Mouse (Mus musculus) limb, embryonic 14.5 days (tissue): ENCODE results near the gene Rrp12. TPM values are rescaled to one million over a fixed set of nuclear protein-coding genes. Genes with fewer than 3 reads are reported as not detected.
A peak's percentile ranks its signal among the peaks of the same experiment; 100 is the strongest.
"Not testable (repeated sequence)": the region's sequence is repeated elsewhere in the genome, so short reads cannot be mapped to it uniquely, and the experiment has no call there.

Experiments
- ATAC-seq: fragments of 200-750 bp; cut with Nextera tagmentation; 2 replicates; pipeline ENCODE4 v1.8.0; 2017; ENCODE audit warnings: low read depth, moderate number of reproducible peaks, moderate TSS enrichment; ENCODE audit not compliant: low FRiP score
- DNase-seq: peaks from one replicate; pipeline ENCODE4 v3.0.0-alpha.2; 2015; ENCODE audit warnings: low spot score
- H3K27ac ChIP-seq: fragments of 300-500 bp; sonication (generic); replicated peaks from 2 replicates; pipeline ENCODE4 v1.5.1; 2014; ENCODE audit warnings: low read depth, mild to moderate bottlenecking, low read length, moderate library complexity, mixed read lengths
- H3K27me3 ChIP-seq: fragments of 300-500 bp; sonication (generic); 2 replicates; pipeline ENCODE4 v1.6.1; 2014; ENCODE audit warnings: low read length, mixed read lengths; ENCODE audit not compliant: control insufficient read depth, insufficient read depth
- H3K36me3 ChIP-seq: fragments of 300-500 bp; sonication (generic); 2 replicates; pipeline ENCODE4 v1.6.1; 2014; ENCODE audit warnings: mild to moderate bottlenecking, low read length, moderate library complexity, mixed read lengths; ENCODE audit not compliant: control insufficient read depth, insufficient read depth
- H3K4me1 ChIP-seq: fragments of 300-500 bp; sonication (generic); 2 replicates; pipeline ENCODE4 v1.6.1; 2014; ENCODE audit warnings: antibody characterized with exemption, low read length, mixed read lengths; ENCODE audit not compliant: control insufficient read depth, insufficient read depth
- H3K4me2 ChIP-seq: fragments of 300-500 bp; sonication (generic); replicated peaks from 2 replicates; pipeline ENCODE4 v1.6.1; 2014; ENCODE audit warnings: low read depth, mild to moderate bottlenecking, low read length, moderate library complexity; ENCODE audit not compliant: severe bottlenecking
- H3K4me3 ChIP-seq: fragments of 300-500 bp; sonication (generic); replicated peaks from 2 replicates; pipeline ENCODE4 v1.5.1; 2014; ENCODE audit warnings: low read length
- H3K9ac ChIP-seq: fragments of 300-500 bp; sonication (generic); 2 replicates; pipeline ENCODE4 v1.6.1; 2014; ENCODE audit warnings: mild to moderate bottlenecking, low read depth, low read length, moderate library complexity; ENCODE audit not compliant: severe bottlenecking
- H3K9me3 ChIP-seq: fragments of 300-500 bp; sonication (generic); 2 replicates; pipeline ENCODE4 v1.6.1; 2016; ENCODE audit warnings: low read length; ENCODE audit not compliant: control insufficient read depth
- POLR2A ChIP-seq: fragments of 200-500 bp; IDR thresholded peaks from 2 replicates; pipeline ENCODE4 v1.8.0; 2012; ENCODE audit warnings: inconsistent platforms, mild to moderate bottlenecking, moderate library complexity, borderline replicate concordance; ENCODE audit not compliant: insufficient read depth, insufficient read length; ENCODE audit errors: extremely low read depth
- WGBS: fragments of 180-500 bp; shearing (Covaris S2); extraction: QIAGEN DNeasy Blood & Tissue Kit; methylation state at CpG from one replicate; pipeline ENCODE4 v1.1.7; 2014; 5-methylcytosine and 5-hydroxymethylcytosine counted together
- polyA plus RNA-seq, 2 experiments: library from polyadenylated mRNA; depleted of rRNA in 1 of 2; stranded (reverse) in 1 of 2; unstranded in 1 of 2; fragments of >200 nt; fragmentation: Nextera tagmentation in 1 of 2; extraction: Ambion mirVana in 1 of 2; gene quantifications; 2 replicates each; pipeline versions ENCODE4 v1.2.1 to v1.2.3; 2012 to 2014

The Rrp12 gene
- polyA plus RNA-seq, 2 experiments, result 13.2 to 13.9 TPM

DNA sequence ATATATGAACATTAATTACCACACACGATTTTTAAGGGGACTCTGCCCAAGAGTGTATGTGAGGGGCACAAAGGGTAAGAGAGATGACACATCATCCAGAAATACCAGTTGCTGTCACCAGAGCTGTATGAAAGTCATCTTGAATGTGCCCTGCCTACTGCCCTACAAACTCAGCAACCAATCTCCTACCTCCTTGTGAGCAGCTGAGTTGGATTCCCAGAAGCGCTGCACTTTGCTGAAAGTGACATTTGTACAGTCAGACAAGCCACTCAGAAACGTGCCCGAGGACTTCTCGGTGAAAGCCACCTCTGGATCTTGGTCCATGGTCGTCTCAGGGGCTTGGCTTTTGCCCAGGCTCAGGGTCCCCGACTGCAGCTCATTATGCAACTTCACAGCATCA lies 1.0 kb downstream of the Rrp12 start:
- Histone ChIP-seq H3K4me1 (peaks cover 7% of the 10 kb centered on the region; the same call in 1 of the 2 replicates), H3K27me3 (no peaks in the 10 kb centered on the region), H3K27ac (no peak overlapping the region), H3K9ac (peak overlapping the region; percentile 57), H3K4me2 (peak overlapping the region; percentile 72), H3K4me3 (peak overlapping the region; percentile 71), H3K9me3 (no peaks in the 10 kb centered on the region), H3K36me3 (peaks cover 13% of the 10 kb centered on the region)
- DNase-seq (no peak), ATAC-seq (no peak)
- 47% methylated on average over 7 of the region's 7 CpGs for WGBS
- TF ChIP-seq POLR2A, result no peak

DNA sequence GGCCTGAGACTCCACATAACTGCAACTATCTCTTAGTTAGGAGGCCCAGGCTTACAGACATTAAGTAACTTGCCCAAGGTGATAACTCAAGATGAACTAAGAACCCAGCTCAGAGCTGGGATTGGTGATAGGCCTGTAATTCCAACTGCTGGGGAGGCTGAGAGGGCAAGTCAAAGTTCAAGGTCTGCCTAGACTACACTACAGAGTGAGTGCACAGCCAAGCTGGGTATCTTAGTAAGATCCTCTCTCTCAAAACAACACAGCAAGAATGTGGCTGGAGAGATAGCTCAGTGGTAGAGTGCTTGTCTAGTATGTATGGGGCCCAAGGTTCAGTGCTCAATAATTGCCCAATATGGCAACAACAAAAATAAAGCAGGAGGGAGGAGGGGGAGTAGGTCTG lies 7.8 kb downstream of the Rrp12 start:
- H3K4me3 ChIP-seq, result no peak overlapping the region
- no peaks in the 10 kb centered on the region for H3K9me3 ChIP-seq
- DNase-seq, result no peak
- peaks cover 61% of the 10 kb centered on the region for H3K36me3 ChIP-seq
- H3K27me3 ChIP-seq, result no peaks in the 10 kb centered on the region
- ATAC-seq, result no peak
- no peak overlapping the region for H3K27ac ChIP-seq
- no peak overlapping the region for H3K4me2 ChIP-seq
- H3K9ac ChIP-seq, result no peak overlapping the region
- H3K4me1 ChIP-seq, result no peaks in the 10 kb centered on the region
- TF ChIP-seq POLR2A, result no peak

DNA sequence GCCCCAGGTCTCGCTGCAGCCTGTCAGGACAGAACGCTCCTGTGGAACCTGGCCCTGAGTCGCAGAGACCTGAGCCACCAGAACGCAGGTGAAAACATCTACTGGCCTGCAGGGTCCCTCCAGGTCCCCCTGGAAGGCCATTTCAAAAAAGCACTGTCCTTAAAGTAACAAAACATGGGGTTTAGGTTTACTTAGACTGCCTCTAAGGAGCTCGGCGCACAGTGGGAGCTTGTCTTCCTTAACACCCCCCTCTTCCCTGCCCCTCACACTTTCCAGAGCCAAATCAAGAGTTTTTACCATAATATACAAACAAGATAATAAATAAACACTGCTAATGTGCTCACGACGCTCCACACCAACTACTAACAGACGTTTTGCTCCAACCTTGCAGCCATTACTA lies 12.1 kb downstream of the Rrp12 start:
- Histone ChIP-seq H3K27me3 (no peaks in the 10 kb centered on the region), H3K4me2 (no peak overlapping the region), H3K27ac (no peak overlapping the region), H3K36me3 (peaks cover 72% of the 10 kb centered on the region), H3K4me3 (no peak overlapping the region), H3K9ac (no peak overlapping the region), H3K9me3 (no peaks in the 10 kb centered on the region), H3K4me1 (no peaks in the 10 kb centered on the region)
- no peak for TF ChIP-seq POLR2A
- no peak for DNase-seq
- 93% methylated on average over 9 of the region's 9 CpGs for WGBS
- no peak for ATAC-seq

DNA sequence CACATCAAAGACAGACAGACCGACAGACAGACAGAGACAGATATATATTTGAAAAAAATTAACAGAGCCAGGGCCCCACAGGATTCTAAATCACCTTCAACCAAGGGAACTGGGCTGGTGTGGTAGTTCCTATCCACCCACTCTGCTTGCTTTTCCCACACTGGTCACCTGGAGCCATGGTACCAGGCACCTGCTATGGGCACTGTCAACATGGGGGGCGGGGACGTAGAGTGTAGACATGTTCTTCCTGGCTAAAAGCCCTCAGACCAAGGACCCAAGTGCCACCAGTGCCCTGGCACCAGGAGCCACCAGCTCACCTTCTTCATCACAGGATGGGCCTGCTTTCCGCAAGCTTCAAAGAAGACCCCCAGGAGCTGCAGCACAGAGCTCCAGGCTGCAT lies 14.1 kb downstream of the Rrp12 start:
- peaks cover 73% of the 10 kb centered on the region for H3K36me3 ChIP-seq
- DNase-seq, result no peak
- TF ChIP-seq POLR2A, result no peak
- no peaks in the 10 kb centered on the region for H3K27me3 ChIP-seq
- no peaks in the 10 kb centered on the region for H3K4me1 ChIP-seq
- ATAC-seq, result no peak
- H3K4me3 ChIP-seq, result no peak overlapping the region
- WGBS, result 95% methylated on average over 4 of the region's 4 CpGs
- no peak overlapping the region for H3K9ac ChIP-seq
- H3K4me2 ChIP-seq, result no peak overlapping the region
- H3K27ac ChIP-seq, result no peak overlapping the region
- no peaks in the 10 kb centered on the region for H3K9me3 ChIP-seq

DNA sequence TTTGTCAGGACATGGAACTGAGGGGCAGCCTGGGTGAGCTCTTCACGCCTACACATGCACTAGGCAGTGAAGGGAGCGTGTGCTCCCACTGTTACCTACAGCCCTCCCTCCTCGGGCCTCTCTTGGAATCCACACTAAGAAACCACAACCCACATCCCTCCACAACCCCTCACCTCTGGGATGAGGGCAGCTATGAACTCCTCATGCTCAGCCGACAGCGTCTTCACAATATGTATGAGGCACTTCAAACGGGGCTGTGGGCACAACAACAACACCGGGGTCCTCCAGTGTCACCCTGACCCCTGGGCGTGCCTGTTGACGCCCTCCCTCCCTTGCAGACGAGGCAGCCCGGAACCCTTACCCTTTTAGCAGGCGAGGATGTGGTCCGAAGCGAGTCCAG lies 21.6 kb downstream of the Rrp12 start:
- Histone ChIP-seq H3K9ac (no peak overlapping the region), H3K27me3 (no peaks in the 10 kb centered on the region), H3K4me3 (no peak overlapping the region), H3K36me3 (peaks cover 60% of the 10 kb centered on the region), H3K9me3 (no peaks in the 10 kb centered on the region), H3K4me1 (no peaks in the 10 kb centered on the region), H3K4me2 (no peak overlapping the region), H3K27ac (no peak overlapping the region)
- 88% methylated on average over 14 of the region's 14 CpGs for WGBS
- ATAC-seq, result no peak
- no peak for TF ChIP-seq POLR2A
- DNase-seq, result no peak

DNA sequence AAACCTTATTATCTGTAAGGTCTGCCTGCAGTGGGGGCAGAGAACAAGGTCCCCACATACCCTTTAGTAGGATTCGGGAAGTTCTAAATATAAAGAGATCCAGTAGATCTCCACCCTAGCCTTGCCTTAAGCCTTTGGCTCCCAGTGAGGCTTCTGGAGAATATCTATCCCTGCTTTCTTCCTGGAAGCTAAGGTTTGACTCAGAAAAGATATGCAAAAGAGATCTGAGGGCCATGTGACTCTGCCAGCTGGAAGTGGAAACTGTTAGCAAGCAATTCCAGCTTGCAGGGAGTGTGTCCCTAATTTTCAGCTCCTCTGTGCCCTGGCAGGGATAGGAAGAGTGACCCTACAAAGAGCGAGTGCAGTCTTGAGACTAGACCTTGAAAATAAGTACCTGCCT lies 23.7 kb downstream of the Rrp12 start:
- ATAC-seq, result no peak
- peaks cover 65% of the 10 kb centered on the region for H3K36me3 ChIP-seq
- 97% methylated on average over 2 of the region's 2 CpGs for WGBS

DNA sequence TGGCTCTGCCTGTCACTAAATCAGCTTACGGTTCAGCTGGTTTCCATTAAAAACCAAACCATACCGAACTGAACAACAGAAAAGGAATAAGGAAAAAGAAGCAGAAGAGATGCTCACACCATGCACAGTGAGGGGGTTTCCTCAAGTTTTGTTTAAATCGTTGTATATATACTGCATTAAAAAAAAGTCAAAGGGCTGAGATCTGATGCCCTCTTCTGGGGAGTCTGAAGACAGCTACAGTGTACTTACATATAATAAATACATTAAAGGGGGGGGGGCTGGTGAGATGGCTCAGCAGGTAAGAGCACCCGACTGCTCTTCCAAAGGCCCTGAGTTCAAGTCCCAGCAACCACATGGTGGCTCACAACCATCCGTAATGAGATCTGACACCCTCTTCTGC lies 26.0 kb downstream of the Rrp12 start:
- not testable (repeated sequence) for H3K4me2 ChIP-seq, DNase-seq
- WGBS, result 73% methylated on average over 5 of the region's 5 CpGs

More for the DNA sequence above, 23.7 kb downstream of the Rrp12 start:
- Histone ChIP-seq H3K4me2 (no peak overlapping the region), H3K4me1 (no peaks in the 10 kb centered on the region), H3K27me3 (no peaks in the 10 kb centered on the region), H3K27ac (no peak overlapping the region), H3K9me3 (no peaks in the 10 kb centered on the region), H3K4me3 (no peak overlapping the region), H3K9ac (no peak overlapping the region)
- no peak for DNase-seq
- no peak for TF ChIP-seq POLR2A

More for the DNA sequence above, 26.0 kb downstream of the Rrp12 start:
- not testable (repeated sequence) for H3K9ac ChIP-seq, H3K27me3 ChIP-seq, H3K4me1 ChIP-seq, H3K27ac ChIP-seq, H3K9me3 ChIP-seq, ATAC-seq, H3K4me3 ChIP-seq
- H3K36me3 ChIP-seq, result peaks cover 74% of the 10 kb centered on the region
